In the genomic region with DNA sequence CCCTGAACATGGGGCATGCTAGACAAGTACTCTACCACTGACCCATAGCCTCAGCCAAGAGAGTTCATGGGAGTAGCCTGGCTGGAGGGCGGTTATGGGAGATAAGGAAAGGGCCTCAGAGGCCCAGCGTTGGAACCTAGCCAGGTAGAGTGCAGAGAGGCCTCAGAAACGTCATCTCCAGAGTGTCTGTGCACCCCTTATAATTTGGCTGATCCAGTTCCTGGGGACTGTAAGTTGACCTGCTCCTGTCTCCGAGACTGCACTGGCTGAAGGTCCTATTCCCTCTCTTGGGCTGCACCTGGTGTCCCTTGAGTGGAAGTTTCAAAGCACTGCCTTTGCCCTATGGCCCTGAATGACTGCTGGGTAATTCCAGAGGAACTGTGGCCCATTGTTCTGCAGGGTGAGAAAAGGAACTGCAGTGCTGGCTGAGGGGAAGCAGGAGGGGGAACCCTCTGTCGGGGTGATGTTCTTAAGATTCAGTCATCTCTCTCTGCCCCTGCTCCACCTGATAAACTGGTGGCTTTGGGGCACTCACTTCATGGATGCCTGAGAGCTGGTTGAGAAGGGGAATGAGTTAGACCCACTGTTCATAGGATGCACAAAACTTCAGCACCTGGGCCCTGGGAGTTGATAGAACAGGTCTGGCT, we compare ENCODE assay signal across 8 mouse cellular contexts. TPM values are rescaled to one million over a fixed set of nuclear protein-coding genes. Genes with fewer than 3 reads are reported as not detected.
DNase-seq lines count a peak whose midpoint lies in the region; ATAC-seq lines count a peak whose summit lies in the region.

No protein-coding gene starts in this region.

- peak overlapping the region; percentile 68 for H3K27ac ChIP-seq in heart, embryonic 15.5 days
- peak overlapping the region; percentile 63 for H3K27ac ChIP-seq in limb, embryonic 10.5 days

- H3K4me2 ChIP-seq in heart, embryonic 15.5 days, result no peak overlapping the region

- H3K4me3 ChIP-seq in heart, embryonic 15.5 days, result no peak overlapping the region
- no peak overlapping the region for H3K4me3 ChIP-seq in limb, embryonic 10.5 days

- peaks cover 56% of the 10 kb centered on the region for H3K4me1 ChIP-seq in heart, embryonic 15.5 days (replicated peaks)
- peaks cover 30% of the 10 kb centered on the region for H3K4me1 ChIP-seq in limb, embryonic 10.5 days

- H3K27me3 ChIP-seq in heart, embryonic 15.5 days, result no peaks in the 10 kb centered on the region
- H3K27me3 ChIP-seq in limb, embryonic 10.5 days (ENCODE audit: low read depth, poor library complexity, severe bottlenecking), result no peaks in the 10 kb centered on the region

- peak; percentile 76 for ATAC-seq in heart, embryonic 15.5 days (replicated peaks; ENCODE audit: insufficient number of reproducible peaks, insufficient read depth, low FRiP score, low read depth)
- ATAC-seq in cerebellum, adult (ENCODE audit: insufficient number of reproducible peaks, low FRiP score, low TSS enrichment), result no peak

- H3K9ac ChIP-seq in heart, embryonic 15.5 days, result no peak overlapping the region

- intact Hi-C loops in left cerebral cortex, postnatal 14 days (cut with DNase I), result no loop called here

- no peaks in the 10 kb centered on the region for H3K9me3 ChIP-seq in heart, embryonic 15.5 days (replicated peaks)
- no peaks in the 10 kb centered on the region for H3K9me3 ChIP-seq in limb, embryonic 10.5 days (replicated peaks)

- no peaks in the 10 kb centered on the region for H3K36me3 ChIP-seq in heart, embryonic 15.5 days
- no peaks in the 10 kb centered on the region for H3K36me3 ChIP-seq in limb, embryonic 10.5 days

- 12% methylated on average over 5 of the region's 5 CpGs for WGBS in heart, embryonic 15.5 days
- 56% methylated on average over 5 of the region's 5 CpGs for WGBS in limb, embryonic 10.5 days

- peak; percentile 33 for DNase-seq in Muller cell, postnatal 12 days (ENCODE audit: inconsistent ontology term)
- DNase-seq in c-Kit-positive CD71-positive TER-119-negative erythroid progenitor cells, embryonic 14.5 days (ENCODE audit: low read depth), result peak; percentile 70
- DNase-seq in limb, embryonic 10.5 days (ENCODE audit: low spot score), result no peak
- DNase-seq in mesoderm, embryonic 11.5 days (ENCODE audit: low read depth, low spot score), result peak; percentile 48
- DNase-seq in left cerebral cortex, postnatal 14 days (ENCODE audit: low spot score in 2 of 2), result no peak
- no peak for DNase-seq in frontal cortex, postnatal 36 days (ENCODE audit: low spot score in 2 of 2)

RNA-seq across cellular contexts. Expression of gene Dapk2, which starts 55.5 kb away (rescaled TPM):
- 5.7 and 6.6 TPM in 2 replicates for polyA plus RNA-seq in heart, embryonic 15.5 days (2015; fragmentation: Nextera tagmentation; extraction: Ambion mirVana)
- 2.9 and 3.6 TPM in 2 replicates for polyA plus RNA-seq in limb, embryonic 10.5 days (2016; fragmentation: Nextera tagmentation; extraction: Ambion mirVana)
- total RNA-seq in left cerebral cortex, postnatal 14 days (2021), result 1 to 10 TPM; 2.4 to 5.8 TPM

Comparison
In these comparisons a context has a peak if more than half of its experiments do, and no peak if none do; other contexts are left out.
1. DNase-seq: peak in Muller cell, postnatal 12 days (single experiment), c-Kit-positive CD71-positive TER-119-negative erythroid progenitor cells, embryonic 14.5 days (single experiment) and mesoderm, embryonic 11.5 days (single experiment); none in limb, embryonic 10.5 days (single experiment), left cerebral cortex, postnatal 14 days (0 of 2) and frontal cortex, postnatal 36 days (0 of 2).